Mouse (Mus musculus) liver, embryonic 16.5 days (tissue): ENCODE results near the gene Dbnl. TPM values are rescaled to one million over a fixed set of nuclear protein-coding genes. Genes with fewer than 3 reads are reported as not detected.

ENCODE experiments used
- ATAC-seq: fragments of 200-750 bp; cut with Nextera tagmentation; 2 replicates; pipeline ENCODE4 v1.8.0; 2017; ENCODE audit warnings: low read depth, mild to moderate bottlenecking, moderate number of reproducible peaks, moderate library complexity
- H3K27ac ChIP-seq: fragments of 300-500 bp; sonication (generic); 2 replicates; pipeline ENCODE4 v1.5.1; 2014; ENCODE audit warnings: mild to moderate bottlenecking, low read length
- H3K27me3 ChIP-seq: fragments of 300-500 bp; sonication (generic); 2 replicates; pipeline ENCODE4 v1.6.1; 2014; ENCODE audit warnings: low read depth, low read length, mixed read lengths; ENCODE audit not compliant: control insufficient read depth, insufficient read depth
- H3K36me3 ChIP-seq: fragments of 300-500 bp; sonication (generic); 2 replicates; pipeline ENCODE4 v1.6.1; 2014; ENCODE audit warnings: mild to moderate bottlenecking; ENCODE audit not compliant: control insufficient read depth, insufficient read depth
- H3K4me1 ChIP-seq: fragments of 300-500 bp; sonication (generic); 2 replicates; pipeline ENCODE4 v1.6.1; 2014; ENCODE audit warnings: low read depth, low read length, mixed read lengths; ENCODE audit not compliant: control insufficient read depth
- H3K4me2 ChIP-seq: fragments of 300-500 bp; sonication (generic); 2 replicates; pipeline ENCODE4 v1.6.1; 2014; ENCODE audit warnings: low read depth, low read length, mixed read lengths
- H3K4me3 ChIP-seq: fragments of 300-500 bp; sonication (generic); 2 replicates; pipeline ENCODE4 v1.5.1; 2014; ENCODE audit warnings: low read depth, mild to moderate bottlenecking, low read length
- H3K9ac ChIP-seq: fragments of 300-500 bp; sonication (generic); 2 replicates; pipeline ENCODE4 v1.6.1; 2014; ENCODE audit warnings: low read depth, low read length
- H3K9me3 ChIP-seq: fragments of 300-500 bp; sonication (generic); replicated peaks from 2 replicates; pipeline ENCODE4 v1.6.1; 2016; ENCODE audit warnings: low read length; ENCODE audit not compliant: control insufficient read depth
- WGBS: fragments of 180-500 bp; shearing (Covaris S2); extraction: QIAGEN DNeasy Blood & Tissue Kit; methylation state at CpG from one replicate; pipeline ENCODE4 v1.1.7; 2014; ENCODE audit not compliant: insufficient replicate concordance; 5-methylcytosine and 5-hydroxymethylcytosine counted together
- polyA plus RNA-seq: library from polyadenylated mRNA; unstranded; fragments of >200 nt; fragmentation: Nextera tagmentation; extraction: Ambion mirVana; gene quantifications from 2 replicates; pipeline ENCODE4 v1.2.1, GENCODE M21; 2015

The Dbnl gene
- 43.5 and 43.9 TPM in 2 replicates for polyA plus RNA-seq

DNA sequence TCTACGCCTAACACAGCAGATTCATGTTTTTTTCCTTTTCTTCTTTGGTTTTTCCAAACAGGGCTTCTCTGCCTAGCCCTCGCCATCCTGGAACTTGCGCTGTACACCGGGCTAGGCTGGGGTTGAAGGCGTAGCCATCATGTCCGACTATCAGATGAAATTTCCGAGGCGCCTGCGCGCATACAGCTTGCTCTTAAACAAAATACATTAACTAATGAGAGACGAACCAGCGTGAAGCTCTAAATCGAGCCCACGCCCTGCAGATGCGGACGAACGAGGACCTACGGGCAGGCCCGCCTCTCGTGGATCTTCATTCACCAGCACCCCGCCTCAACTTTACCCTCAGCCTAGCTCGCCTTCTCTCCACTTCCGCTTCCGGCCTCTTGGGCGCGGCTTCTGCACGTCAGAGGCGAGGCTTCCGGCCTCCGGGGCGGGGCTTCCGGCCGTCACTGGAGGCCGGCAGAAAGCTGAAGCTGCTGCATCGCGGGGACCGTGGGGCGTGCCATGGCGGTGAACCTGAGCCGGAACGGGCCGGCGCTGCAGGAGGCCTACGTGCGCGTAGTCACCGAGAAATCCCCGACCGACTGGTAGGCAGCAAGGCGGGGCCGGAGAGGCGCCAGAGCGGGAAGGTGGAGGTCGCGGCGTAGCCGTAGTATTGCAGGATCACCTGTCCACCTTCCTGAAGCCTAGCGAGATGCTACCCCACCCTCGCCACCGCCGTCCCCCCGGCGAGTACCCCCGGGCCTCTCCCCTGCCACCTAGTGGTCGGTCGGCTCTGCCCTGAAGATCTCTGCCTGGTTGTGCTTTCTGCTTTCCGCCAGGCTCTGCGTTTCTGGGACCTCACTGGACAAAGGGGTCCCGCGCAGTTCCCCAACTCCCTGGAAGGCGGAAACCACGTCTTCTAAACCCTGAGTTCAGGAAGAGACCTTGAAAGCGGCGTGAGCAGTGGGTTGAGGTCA lies at the start of gene Dbnl:
TSS of gene Dbnl (plus strand) at position 433 of the 959 bp plus-strand sequence.
- Histone ChIP-seq H3K9me3 (no peaks in the 10 kb centered on the region), H3K36me3 (no peaks in the 10 kb centered on the region), H3K9ac (peak within 1 kb of the TSS; percentile 75), H3K4me1 (peaks cover 23% of the 10 kb centered on the region), H3K27me3 (no peaks in the 10 kb centered on the region), H3K4me2 (peak within 1 kb of the TSS; percentile 85), H3K27ac (peak within 1 kb of the TSS; percentile 97), H3K4me3 (peak within 1 kb of the TSS; percentile 75)
- under 1% methylated on average over 74 of the region's 74 CpGs for WGBS
- ATAC-seq: peak; percentile 95

DNA sequence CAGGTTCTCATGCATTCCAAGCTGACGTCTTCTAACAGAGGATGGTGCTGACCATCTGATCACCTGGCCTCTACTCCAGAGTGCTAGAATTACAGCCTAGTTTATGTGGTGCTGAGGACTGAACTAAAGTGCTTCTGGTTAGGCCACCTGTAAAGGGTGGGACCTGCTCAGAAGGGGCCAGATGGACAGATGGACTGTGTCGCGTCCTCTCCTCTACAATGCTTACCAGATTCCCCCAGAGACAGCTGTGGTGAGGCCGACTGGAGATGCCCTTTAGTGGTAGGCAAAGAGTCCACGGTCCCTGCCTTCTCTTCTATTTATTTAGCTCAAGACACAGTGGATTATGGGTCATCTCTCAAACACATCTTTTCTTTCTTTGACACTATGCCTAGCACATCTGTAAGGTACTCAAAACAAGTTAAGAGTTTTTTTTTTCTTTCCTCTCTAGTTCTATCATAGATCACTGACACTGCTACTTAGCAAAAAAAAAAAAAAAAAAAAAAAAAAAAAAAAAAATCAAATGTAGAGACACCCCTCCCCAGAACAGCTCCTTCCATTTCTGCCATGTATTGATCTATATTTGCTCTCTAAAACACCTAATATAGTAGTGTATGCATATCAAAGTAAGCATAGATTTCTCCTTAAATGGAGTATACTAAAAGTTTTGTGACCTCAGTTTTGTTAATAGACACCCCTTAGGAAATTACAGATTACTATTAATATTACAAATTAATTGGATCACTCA lies 49.2 kb upstream of the Dbnl start:
- WGBS: 82% methylated on average over 5 of the region's 5 CpGs
- Histone ChIP-seq H3K36me3 (no peaks in the 10 kb centered on the region), H3K4me3 (no peak overlapping the region), H3K27ac (no peak overlapping the region), H3K4me2 (no peak overlapping the region), H3K9me3 (no peaks in the 10 kb centered on the region), H3K27me3 (no peaks in the 10 kb centered on the region), H3K4me1 (peaks cover 12% of the 10 kb centered on the region), H3K9ac (no peak overlapping the region)
- no peak for ATAC-seq

DNA sequence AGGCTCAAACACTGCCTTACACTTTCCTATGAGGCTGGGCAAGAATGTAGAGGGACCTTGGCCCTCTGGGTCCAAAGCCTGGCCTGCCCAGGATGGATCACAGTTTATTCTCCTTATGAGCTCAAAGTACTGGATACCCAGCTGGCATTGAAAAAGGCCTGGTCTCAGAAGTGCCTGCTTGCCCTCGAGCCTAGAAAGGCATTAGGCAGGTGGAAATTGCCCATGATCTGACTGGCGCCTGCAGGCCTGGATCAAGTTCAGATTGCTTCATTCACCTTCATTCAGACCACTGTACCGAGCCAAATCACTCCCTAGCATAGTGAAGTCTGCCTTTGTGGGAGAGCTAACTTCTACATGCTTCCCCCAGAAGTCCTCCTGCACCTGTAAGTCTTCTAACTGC lies 48.4 kb upstream of the Dbnl start:
- H3K4me1 ChIP-seq: peaks cover 12% of the 10 kb centered on the region
- no peak for ATAC-seq
- H3K9me3 ChIP-seq: no peaks in the 10 kb centered on the region
- no peaks in the 10 kb centered on the region for H3K27me3 ChIP-seq
- H3K4me2 ChIP-seq: peak overlapping the region; percentile 87
- no peaks in the 10 kb centered on the region for H3K36me3 ChIP-seq
- 64% methylated on average over 3 of the region's 3 CpGs for WGBS
- H3K27ac ChIP-seq: no peak overlapping the region
- H3K9ac ChIP-seq: peak overlapping the region; percentile 19
- H3K4me3 ChIP-seq: peak overlapping the region; percentile 98

DNA sequence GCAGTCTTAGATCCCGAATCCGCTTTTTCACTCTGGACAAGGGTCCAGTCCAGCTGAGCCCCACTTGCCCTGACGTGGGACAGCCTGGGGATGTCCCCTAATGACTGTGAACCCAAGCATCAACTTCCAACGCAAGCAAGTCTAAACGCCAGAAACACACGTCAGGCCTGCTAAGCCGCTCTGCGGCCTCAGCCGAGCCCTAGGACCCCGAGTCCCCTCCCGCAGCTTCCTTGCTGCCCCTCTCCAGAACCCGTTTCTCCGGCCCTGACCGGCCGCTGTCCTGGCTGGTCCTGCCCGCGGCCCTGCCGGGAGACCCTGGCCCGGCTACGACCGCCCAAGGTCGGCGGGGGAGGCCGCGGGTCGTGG lies 47.7 kb upstream of the Dbnl start:
- ATAC-seq: peak; percentile 39

DNA sequence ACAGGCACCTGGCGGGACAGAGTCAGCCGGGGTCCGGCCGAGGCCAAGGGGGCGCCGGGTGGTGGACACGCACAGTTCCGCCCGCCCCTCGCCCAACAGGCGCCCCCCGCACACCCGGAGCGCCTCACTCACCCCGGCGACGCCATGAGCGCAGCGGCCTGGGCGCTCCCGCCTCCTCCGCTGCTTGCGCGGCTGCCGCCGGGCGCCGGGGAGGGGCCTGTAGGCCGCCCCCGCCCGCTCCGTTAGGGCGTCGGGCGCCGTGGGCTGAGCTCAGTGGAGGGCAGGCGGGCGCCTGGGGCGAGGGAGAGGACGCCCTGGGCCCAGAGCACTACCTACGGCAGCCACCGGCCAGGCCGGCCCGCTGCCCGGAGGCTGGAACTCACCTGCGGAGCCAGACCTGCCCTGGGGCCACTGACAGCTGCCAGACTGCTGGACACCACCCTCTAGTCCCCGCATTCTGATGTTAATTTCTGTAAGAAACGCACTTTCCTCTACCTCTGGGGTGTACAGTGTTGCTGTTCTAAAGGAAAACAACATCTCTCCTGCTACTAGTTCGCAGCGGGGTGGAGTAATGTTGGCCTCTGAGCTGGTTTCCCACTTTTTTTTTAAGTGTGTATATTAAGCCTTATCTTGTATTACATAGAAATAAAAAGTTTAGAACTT lies 47.2 kb upstream of the Dbnl start:
- under 1% methylated on average over 49 of the region's 50 CpGs for WGBS
- H3K4me3 ChIP-seq: peak overlapping the region; percentile 98
- H3K9me3 ChIP-seq: no peaks in the 10 kb centered on the region
- ATAC-seq: peak; percentile 99
- no peaks in the 10 kb centered on the region for H3K36me3 ChIP-seq
- H3K4me2 ChIP-seq: peak overlapping the region; percentile 87
- peak overlapping the region; percentile 99 for H3K9ac ChIP-seq
- H3K4me1 ChIP-seq: peaks cover 12% of the 10 kb centered on the region
- H3K27ac ChIP-seq: peak overlapping the region; percentile 87
- no peaks in the 10 kb centered on the region for H3K27me3 ChIP-seq

More for the DNA sequence above, 47.7 kb upstream of the Dbnl start:
- Histone ChIP-seq H3K27me3 (no peaks in the 10 kb centered on the region), H3K4me3 (peak overlapping the region; percentile 98), H3K9ac (peak overlapping the region; percentile 99), H3K36me3 (no peaks in the 10 kb centered on the region), H3K9me3 (no peaks in the 10 kb centered on the region), H3K4me2 (peak overlapping the region; percentile 87), H3K27ac (peak overlapping the region; percentile 87), H3K4me1 (peaks cover 12% of the 10 kb centered on the region)
- 1% methylated on average over 26 of the region's 26 CpGs for WGBS

DNA sequence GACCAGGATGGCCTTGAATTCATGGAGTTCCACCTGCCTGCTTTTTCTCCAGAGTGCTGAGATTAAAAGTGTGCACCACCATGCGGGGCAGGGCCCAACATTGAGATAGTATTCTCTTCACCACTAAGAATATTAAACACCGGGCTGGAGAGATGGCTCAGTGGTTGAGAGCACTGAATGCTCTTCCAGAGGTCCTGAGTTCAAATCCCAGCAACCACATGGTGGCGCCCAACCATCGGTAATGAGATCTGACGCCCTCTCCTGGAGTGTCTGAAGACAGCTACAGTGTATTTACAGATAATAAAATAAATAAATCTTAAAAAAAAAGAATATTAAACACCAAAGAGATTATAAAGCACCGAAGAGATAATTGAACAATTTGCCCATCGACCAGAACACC lies 46.2 kb upstream of the Dbnl start:
- no peak for ATAC-seq
- Histone ChIP-seq H3K9me3 (no peaks in the 10 kb centered on the region), H3K9ac (no peak overlapping the region), H3K27ac (no peak overlapping the region), H3K4me1 (peaks cover 12% of the 10 kb centered on the region), H3K36me3 (no peaks in the 10 kb centered on the region), H3K27me3 (no peaks in the 10 kb centered on the region), H3K4me2 (no peak overlapping the region; the same call in 1 of the 2 replicates), H3K4me3 (no peak overlapping the region)
- 66% methylated on average over 7 of the region's 7 CpGs for WGBS

DNA sequence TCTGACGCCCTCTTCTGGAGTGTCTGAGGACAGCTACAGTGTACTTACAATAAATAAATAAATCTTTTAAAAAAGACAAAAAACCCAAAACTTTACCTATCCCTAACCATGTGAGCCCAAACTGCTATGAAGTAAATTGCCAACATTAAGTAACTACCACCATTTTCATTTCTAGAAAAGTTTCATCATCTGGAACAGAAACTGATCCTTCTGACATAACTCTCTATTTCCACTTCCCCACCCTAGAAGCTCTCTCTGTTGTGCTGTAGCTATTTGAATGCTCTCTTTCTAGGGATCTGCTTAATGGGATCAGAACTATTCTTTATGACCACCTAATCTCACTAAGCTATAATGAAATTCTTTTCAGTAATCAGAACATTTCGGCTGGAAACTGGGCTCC lies 43.3 kb upstream of the Dbnl start:
- no peak overlapping the region for H3K4me2 ChIP-seq
- H3K36me3 ChIP-seq: no peaks in the 10 kb centered on the region
- WGBS: 63% methylated on average over 2 of the region's 2 CpGs
- H3K4me1 ChIP-seq: peaks cover 4% of the 10 kb centered on the region
- H3K9me3 ChIP-seq: no peaks in the 10 kb centered on the region
- H3K9ac ChIP-seq: no peak overlapping the region
- no peak overlapping the region for H3K4me3 ChIP-seq
- H3K27ac ChIP-seq: no peak overlapping the region
- no peaks in the 10 kb centered on the region for H3K27me3 ChIP-seq
- ATAC-seq: no peak

DNA sequence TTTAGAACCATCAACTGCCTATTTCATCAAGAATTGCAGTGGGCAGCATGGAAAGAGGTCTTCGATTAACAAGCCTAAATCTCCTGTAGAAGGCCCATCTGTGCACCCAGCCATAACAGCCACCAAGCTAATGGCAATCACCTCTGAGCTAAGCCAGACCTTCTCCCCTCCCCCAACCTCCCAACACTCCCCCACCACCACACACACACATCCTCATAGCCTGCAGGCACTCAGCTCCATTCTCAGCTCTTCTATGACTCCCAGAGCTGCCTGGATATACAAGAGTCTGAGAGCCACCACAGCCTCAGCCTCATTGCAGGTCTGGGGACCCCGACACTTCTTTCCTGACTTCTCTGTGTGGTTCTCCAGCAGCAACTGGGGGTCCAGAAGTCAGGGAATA lies 34.5 kb upstream of the Dbnl start:
- Histone ChIP-seq H3K36me3 (no peaks in the 10 kb centered on the region), H3K9me3 (peaks cover 8% of the 10 kb centered on the region), H3K4me2 (no peak overlapping the region), H3K4me3 (no peak overlapping the region), H3K27me3 (no peaks in the 10 kb centered on the region), H3K4me1 (no peaks in the 10 kb centered on the region), H3K27ac (no peak overlapping the region), H3K9ac (no peak overlapping the region)
- 92% methylated on average over 2 of the region's 2 CpGs for WGBS
- no peak for ATAC-seq
